Mouse (Mus musculus): ENCODE results near the gene Runx2. TPM values are rescaled to one million over a fixed set of nuclear protein-coding genes. Genes with fewer than 3 reads are reported as not detected.

Gene Runx2
- polyA plus RNA-seq, 1 experiment from 2014 or later: 2.1 TPM

DNA sequence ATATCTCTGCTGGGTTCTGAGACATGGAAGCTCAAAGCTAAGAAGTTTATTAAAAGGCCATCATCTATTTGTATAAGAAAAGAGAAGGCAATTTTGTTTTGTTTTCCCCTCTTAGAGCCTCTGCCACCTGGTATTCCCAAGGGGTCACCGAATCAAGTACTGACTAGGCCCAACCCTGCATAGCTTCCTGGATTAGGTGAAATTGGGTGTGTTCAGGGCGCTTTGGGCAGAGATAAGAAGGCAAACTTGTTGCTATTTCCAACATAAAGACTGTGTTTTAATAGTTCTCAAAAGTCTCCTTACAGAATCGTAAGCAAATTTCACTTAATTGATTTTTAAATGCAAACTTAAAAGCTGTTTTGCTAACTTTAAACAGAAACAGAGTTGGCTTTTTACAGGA, 173.7 kb downstream of the Runx2 start:
- WGBS: 79% methylated on average over 3 of the region's 3 CpGs
- Histone ChIP-seq H3K4me1 (no peaks in the 10 kb centered on the region), H3K9me3 (no peaks in the 10 kb centered on the region), H3K27ac (no peak overlapping the region), H3K36me3 (no peaks in the 10 kb centered on the region), H3K4me3 (no peak overlapping the region), H3K27me3 (ENCODE audit: insufficient read depth, poor library complexity, severe bottlenecking) (no peaks in the 10 kb centered on the region)
- DNase-seq (ENCODE audit: low spot score): no peak

DNA sequence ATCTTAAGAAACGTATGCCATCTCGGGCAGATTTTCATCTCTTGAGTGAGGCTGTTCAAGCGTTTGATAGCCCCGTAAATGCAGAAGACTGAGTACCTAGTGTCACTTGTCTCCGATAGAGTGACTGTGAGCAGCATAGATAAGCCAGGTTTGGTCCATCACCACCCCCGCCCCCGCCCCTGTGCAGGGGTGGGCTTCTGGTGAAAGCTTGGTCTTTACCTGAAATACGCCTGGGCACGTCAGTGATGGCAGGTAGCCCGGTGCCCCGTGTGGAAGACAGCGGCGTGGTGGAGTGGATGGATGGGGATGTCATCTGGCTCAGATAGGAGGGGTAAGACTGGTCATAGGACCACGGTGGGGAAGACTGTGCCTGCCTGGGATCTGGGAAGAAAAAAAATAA, 175.2 kb downstream of the Runx2 start:
- no peaks in the 10 kb centered on the region for H3K9me3 ChIP-seq
- DNase-seq (ENCODE audit: low spot score): peak; percentile 73
- H3K36me3 ChIP-seq: no peaks in the 10 kb centered on the region
- 69% methylated on average over 14 of the region's 14 CpGs for WGBS
- H3K27me3 ChIP-seq (ENCODE audit: insufficient read depth, poor library complexity, severe bottlenecking): no peaks in the 10 kb centered on the region
- no peaks in the 10 kb centered on the region for H3K4me1 ChIP-seq
- H3K27ac ChIP-seq: no peak overlapping the region
- H3K4me3 ChIP-seq: no peak overlapping the region

DNA sequence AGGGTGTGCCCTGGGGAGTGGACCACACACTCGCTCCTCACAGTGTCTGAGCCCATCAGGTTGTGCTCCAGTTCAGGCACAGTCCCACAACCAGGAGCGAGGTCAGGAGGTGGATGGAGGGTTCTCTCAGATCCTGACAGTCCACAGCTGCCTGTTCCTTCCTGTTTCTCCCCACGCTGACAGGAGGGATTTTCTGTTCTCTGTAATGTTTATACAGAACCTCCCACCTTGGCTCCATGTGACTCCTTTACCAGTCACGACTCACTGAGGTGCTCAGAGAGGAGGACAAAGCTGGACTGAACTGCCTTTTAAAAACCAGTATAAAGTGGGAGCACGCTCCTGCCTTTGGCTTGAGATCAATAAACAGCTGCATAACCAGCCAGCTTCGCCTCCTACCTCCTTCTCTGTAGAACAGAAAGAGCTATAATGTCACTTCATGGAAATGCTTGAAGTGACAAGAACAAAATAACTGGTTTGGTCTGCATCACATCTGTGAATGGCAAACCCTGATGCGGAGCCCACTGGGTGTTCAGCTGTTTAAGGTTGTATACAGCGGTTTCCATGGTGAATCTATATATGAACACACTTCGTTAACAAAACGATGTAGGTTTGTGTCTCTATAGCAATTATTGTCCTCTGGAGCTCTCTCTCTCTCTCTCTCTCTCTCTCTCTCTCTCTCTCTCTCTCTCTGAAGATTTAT, 177.3 kb downstream of the Runx2 start:
- H3K4me1 ChIP-seq: peaks cover 8% of the 10 kb centered on the region
- no peak overlapping the region for H3K27ac ChIP-seq
- no peaks in the 10 kb centered on the region for H3K9me3 ChIP-seq
- no peaks in the 10 kb centered on the region for H3K36me3 ChIP-seq
- H3K4me3 ChIP-seq: no peak overlapping the region
- WGBS: 68% methylated on average over 10 of the region's 10 CpGs
- peak; percentile 36 for DNase-seq (ENCODE audit: low spot score)
- H3K27me3 ChIP-seq (ENCODE audit: insufficient read depth, poor library complexity, severe bottlenecking): no peaks in the 10 kb centered on the region

DNA sequence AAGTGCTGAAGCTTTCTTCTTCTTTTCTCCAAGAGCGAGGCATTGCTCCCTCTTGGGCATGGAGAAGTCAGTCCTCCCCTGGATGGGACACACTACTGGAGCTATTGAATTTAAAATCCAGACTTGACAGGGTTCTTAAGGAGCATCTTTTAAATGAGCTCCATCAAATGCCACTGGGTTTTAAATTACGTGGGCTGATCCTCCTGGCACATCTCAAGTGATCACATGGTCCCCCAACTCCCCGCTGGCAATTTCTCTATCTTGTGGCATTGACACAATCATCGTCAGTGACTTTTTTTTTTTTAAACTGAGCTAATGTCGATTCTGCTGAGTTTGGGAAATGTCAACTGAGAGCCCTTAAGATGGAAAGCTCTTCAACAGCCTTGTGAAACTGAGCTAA, 180.1 kb downstream of the Runx2 start:
- Histone ChIP-seq H3K4me3 (no peak overlapping the region), H3K4me1 (peaks cover 15% of the 10 kb centered on the region), H3K36me3 (no peaks in the 10 kb centered on the region), H3K27ac (no peak overlapping the region), H3K9me3 (no peaks in the 10 kb centered on the region), H3K27me3 (ENCODE audit: insufficient read depth, poor library complexity, severe bottlenecking) (no peaks in the 10 kb centered on the region)
- WGBS: 73% methylated on average over 5 of the region's 5 CpGs
- DNase-seq (ENCODE audit: low spot score): no peak

DNA sequence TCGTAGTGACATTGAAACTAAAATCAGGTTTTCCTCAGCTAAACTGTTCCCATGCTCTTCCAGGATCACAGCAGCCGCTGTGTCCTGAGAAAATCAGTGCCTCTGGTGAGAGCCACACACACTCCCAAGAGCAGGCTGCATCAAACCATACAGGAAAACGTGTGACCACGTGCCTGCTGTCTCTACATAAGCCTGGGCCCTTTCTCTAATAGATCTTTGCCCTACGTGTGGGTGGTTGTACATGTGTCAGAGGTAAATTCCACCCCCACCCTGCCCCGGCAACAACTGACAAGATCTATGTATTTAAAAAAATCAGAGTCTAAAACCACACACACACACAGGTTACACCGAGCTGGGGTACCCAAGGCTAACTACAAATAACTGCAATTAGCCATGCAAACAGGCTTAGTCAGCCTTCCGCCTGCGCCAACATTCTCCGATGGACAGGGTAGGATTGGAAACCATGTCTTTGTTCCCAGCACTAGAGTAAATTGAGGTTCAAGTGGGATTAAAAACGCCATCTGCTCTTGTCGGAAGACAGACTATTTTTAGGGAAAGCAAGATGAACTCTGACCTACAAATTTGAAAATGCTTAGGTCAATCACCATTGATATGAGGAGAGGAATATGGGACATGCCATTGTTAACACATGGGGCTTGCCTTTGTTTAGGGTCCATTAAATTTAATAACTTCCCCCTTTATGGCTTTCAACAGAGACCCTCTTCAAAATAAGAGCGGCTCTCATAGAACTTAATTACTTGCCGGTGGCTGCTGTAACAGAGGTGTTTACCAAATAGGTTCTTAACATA, 180.8 kb downstream of the Runx2 start:
- Histone ChIP-seq H3K27ac (no peak overlapping the region), H3K36me3 (no peaks in the 10 kb centered on the region), H3K4me1 (peaks cover 15% of the 10 kb centered on the region), H3K9me3 (no peaks in the 10 kb centered on the region), H3K4me3 (no peak overlapping the region), H3K27me3 (ENCODE audit: insufficient read depth, poor library complexity, severe bottlenecking) (no peaks in the 10 kb centered on the region)
- WGBS: 71% methylated on average over 14 of the region's 14 CpGs
- no peak for DNase-seq (ENCODE audit: low spot score)

GRCm38 (mm10) chr17:44632941-44633340, 181.7 kb downstream of the Runx2 start:
- Histone ChIP-seq H3K27ac (no peak overlapping the region), H3K27me3 (ENCODE audit: insufficient read depth, poor library complexity, severe bottlenecking) (no peaks in the 10 kb centered on the region), H3K36me3 (no peaks in the 10 kb centered on the region), H3K9me3 (no peaks in the 10 kb centered on the region), H3K4me1 (peaks cover 15% of the 10 kb centered on the region), H3K4me3 (no peak overlapping the region)
- 83% methylated on average over 2 of the region's 2 CpGs for WGBS
- no peak for DNase-seq (ENCODE audit: low spot score)

DNA sequence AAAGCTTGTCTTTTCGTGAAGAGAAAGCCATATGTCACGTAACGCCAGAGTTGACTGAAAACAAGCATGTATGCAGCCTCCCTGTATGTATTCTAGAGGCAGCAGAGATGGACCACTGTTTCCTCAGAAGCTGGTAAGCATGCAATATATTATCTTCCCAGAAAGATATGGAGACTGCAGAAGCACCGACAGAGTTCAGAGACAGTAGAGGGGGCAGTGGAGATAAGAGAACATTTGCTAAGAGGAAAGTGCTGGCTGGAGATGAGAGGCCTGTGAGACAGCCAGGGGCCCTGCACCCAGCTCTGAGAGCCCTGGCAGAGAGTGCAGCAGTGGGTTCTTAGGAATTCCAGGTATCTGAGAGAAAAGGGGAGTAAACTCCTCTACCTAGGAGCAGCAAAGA, 182.3 kb downstream of the Runx2 start:
- Histone ChIP-seq H3K4me1 (peaks cover 15% of the 10 kb centered on the region), H3K27me3 (ENCODE audit: insufficient read depth, poor library complexity, severe bottlenecking) (no peaks in the 10 kb centered on the region), H3K27ac (no peak overlapping the region), H3K36me3 (no peaks in the 10 kb centered on the region), H3K9me3 (no peaks in the 10 kb centered on the region), H3K4me3 (no peak overlapping the region)
- DNase-seq (ENCODE audit: low spot score): no peak
- WGBS: 56% methylated on average over 4 of the region's 4 CpGs

GRCm38 (mm10) chr17:44631577-44631976, 183.0 kb downstream of the Runx2 start:
- H3K27ac ChIP-seq: no peak overlapping the region
- no peak overlapping the region for H3K4me3 ChIP-seq
- H3K36me3 ChIP-seq: no peaks in the 10 kb centered on the region
- WGBS: 83% methylated on average over 4 of the region's 4 CpGs
- no peaks in the 10 kb centered on the region for H3K9me3 ChIP-seq
- H3K4me1 ChIP-seq: peaks cover 18% of the 10 kb centered on the region
- no peaks in the 10 kb centered on the region for H3K27me3 ChIP-seq (ENCODE audit: insufficient read depth, poor library complexity, severe bottlenecking)
- DNase-seq (ENCODE audit: low spot score): no peak

DNA sequence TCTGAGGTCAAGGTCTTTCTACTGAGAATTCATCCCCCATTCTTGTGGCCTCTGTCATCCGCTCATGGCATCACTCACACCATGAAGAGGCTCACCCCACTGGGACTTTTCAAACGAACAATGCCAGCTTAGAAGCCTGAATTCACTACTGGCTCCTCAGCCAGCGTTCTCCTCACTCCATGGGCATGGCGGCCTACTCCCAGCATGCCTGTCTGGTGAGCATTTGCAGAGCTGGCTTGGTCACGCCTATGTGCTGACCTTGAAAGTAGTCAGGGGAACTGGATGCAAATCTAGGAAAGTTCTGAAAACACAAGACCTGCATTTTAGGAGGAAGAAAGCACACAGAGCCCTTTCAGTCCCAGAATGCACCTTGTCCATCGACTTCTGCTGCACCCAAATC, 187.3 kb downstream of the Runx2 start:
- Histone ChIP-seq H3K27me3 (ENCODE audit: insufficient read depth, poor library complexity, severe bottlenecking) (no peaks in the 10 kb centered on the region), H3K9me3 (no peaks in the 10 kb centered on the region), H3K4me1 (peaks cover 10% of the 10 kb centered on the region), H3K27ac (no peak overlapping the region), H3K36me3 (no peaks in the 10 kb centered on the region), H3K4me3 (no peak overlapping the region)
- DNase-seq (ENCODE audit: low spot score): no peak
- WGBS: 84% methylated on average over 6 of the region's 6 CpGs

- Histone ChIP-seq H3K4me3 (no peak overlapping the region), H3K27ac (no peak overlapping the region), H3K9me3 (no peaks in the 10 kb centered on the region), H3K4me1 (0 out of 2 replicates have a peak, but pooled peaks cover 3% of the 10 kb centered on the region), H3K36me3 (no peaks in the 10 kb centered on the region), H3K27me3 (ENCODE audit: insufficient read depth, poor library complexity, severe bottlenecking) (no peaks in the 10 kb centered on the region)
- DNase-seq (ENCODE audit: low spot score): no peak
- WGBS: 83% methylated on average over 2 of the region's 2 CpGs
These were observed 190.9 kb downstream of the Runx2 start for GRCm38 (mm10) chr17:44623707-44624106.

- Histone ChIP-seq H3K4me3 (no peak overlapping the region), H3K27ac (no peak overlapping the region), H3K36me3 (no peaks in the 10 kb centered on the region), H3K9me3 (no peaks in the 10 kb centered on the region), H3K27me3 (ENCODE audit: insufficient read depth, poor library complexity, severe bottlenecking) (no peaks in the 10 kb centered on the region), H3K4me1 (0 out of 2 replicates have a peak, but pooled peaks cover 3% of the 10 kb centered on the region)
- WGBS: 70% methylated on average over 8 of the region's 8 CpGs
- no peak for DNase-seq (ENCODE audit: low spot score)
These were observed 191.3 kb downstream of the Runx2 start for GRCm38 (mm10) chr17:44623271-44623670.

GRCm38 (mm10) chr17:44620456-44620855, 194.1 kb downstream of the Runx2 start:
- no peak for DNase-seq (ENCODE audit: low spot score)
- Histone ChIP-seq H3K9me3 (no peaks in the 10 kb centered on the region), H3K27ac (no peak overlapping the region), H3K4me1 (no peaks in the 10 kb centered on the region), H3K27me3 (ENCODE audit: insufficient read depth, poor library complexity, severe bottlenecking) (no peaks in the 10 kb centered on the region), H3K4me3 (no peak overlapping the region), H3K36me3 (no peaks in the 10 kb centered on the region)
- WGBS: 81% methylated on average over 2 of the region's 2 CpGs

- Histone ChIP-seq H3K27me3 (ENCODE audit: insufficient read depth, poor library complexity, severe bottlenecking) (peaks cover 3% of the 10 kb centered on the region; the same call in 1 of the 2 replicates), H3K27ac (no peak overlapping the region), H3K9me3 (no peaks in the 10 kb centered on the region), H3K4me1 (no peaks in the 10 kb centered on the region), H3K36me3 (no peaks in the 10 kb centered on the region), H3K4me3 (no peak overlapping the region)
- 58% methylated on average over 11 of the region's 11 CpGs for WGBS
- DNase-seq (ENCODE audit: low spot score): no peak
These were observed 195.9 kb downstream of the Runx2 start for GRCm38 (mm10) chr17:44618691-44619090.
